Mouse (Mus musculus): ENCODE measurements around the gene Nlrp4b. TPM values are rescaled to one million over a fixed set of nuclear protein-coding genes. Genes with fewer than 3 reads are reported as not detected.
"Not testable (repeated sequence)": the region's sequence is repeated elsewhere in the genome, so short reads cannot be mapped to it uniquely, and the experiment has no call there.

The Nlrp4b gene
- total RNA-seq (2014; fragmentation: Nextera tagmentation) (not detected in 2 replicates), total RNA-seq (2017) (not detected in 2 replicates)

DNA sequence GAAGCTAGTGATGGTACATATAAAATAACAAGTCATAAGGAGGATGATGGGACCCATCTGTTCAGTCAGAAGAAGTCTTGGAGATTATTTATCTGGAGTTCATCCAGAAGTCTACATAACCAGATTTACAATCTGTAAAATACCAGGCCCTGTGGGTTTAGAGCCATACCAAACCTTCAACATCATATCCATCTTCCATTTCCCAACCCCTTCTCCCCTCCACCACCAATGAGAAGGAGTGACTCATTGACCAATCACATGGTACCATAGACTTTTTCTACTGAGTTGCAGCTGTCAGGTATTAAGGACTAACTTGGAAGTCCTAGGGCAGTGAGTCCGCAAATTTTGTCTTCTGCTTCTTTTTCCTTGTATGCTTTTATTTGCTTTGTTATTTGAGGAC is at the start of gene Nlrp4b:
Gene Nlrp4b (plus strand): TSS at position 301 of the 400 bp plus-strand sequence.
- ATAC-seq (replicated peaks; ENCODE audit: low FRiP score, low TSS enrichment, poor library complexity, severe bottlenecking): no peak

DNA sequence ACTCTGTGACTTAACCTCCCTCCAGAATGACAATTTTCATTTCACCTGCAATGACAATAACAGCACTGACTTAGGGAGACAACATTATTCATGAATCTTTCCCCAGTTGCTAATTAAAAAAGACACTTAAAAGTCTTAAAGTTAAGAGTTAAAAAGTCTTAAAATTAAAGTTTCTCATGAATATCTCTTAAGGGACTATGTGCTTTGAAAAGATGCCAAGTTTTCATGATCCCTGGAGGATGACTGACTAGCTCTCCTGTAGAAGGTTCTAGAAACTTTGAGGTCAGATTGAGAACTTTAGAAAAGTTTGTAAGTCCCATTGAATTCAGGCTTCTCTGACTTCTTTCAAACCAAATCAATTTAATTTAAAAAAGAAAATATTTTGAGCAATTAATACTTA is 66.7 kb downstream of the Nlrp4b start, which contains the start of gene Vmn1r71:
Gene Vmn1r71 (minus strand): TSS at position 101 of the 400 bp plus-strand sequence.
- no peak for ATAC-seq (replicated peaks; ENCODE audit: low FRiP score, low TSS enrichment, poor library complexity, severe bottlenecking)

DNA sequence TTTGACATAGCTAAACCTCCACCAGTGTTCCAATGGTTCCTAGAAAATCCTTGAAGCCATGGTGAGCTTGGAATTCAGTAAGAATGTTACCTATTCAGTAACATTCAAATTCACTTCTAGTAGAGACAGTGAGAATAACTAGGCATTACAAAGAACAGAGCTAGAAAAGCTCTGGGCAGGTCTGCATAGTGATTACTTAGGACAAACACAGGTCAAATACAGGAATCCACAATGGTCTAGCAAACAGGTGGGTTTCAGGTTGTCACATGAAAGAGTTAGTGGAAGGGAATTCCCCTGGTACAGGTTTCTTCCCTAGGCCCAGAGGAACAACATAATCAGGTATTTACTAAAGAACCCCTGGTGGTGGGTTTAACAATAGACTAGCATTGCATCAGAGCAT is 70.0 kb downstream of the Nlrp4b start:
- not testable (repeated sequence) for ATAC-seq (replicated peaks; ENCODE audit: low FRiP score, low TSS enrichment, poor library complexity, severe bottlenecking)

Other genes starting within 250 kb of the Nlrp4b start
- gene Vmn1r67, start 244.5 kb upstream of the Nlrp4b start, total RNA-seq (2014; fragmentation: Nextera tagmentation): not detected in 2 replicates
- not detected in 2 replicates for gene Vmn1r67, start 244.5 kb upstream of the Nlrp4b start, total RNA-seq (2017)
- 2.4 and 5.4 TPM in 2 replicates for gene Zik1, start 192.4 kb upstream of the Nlrp4b start, total RNA-seq (2014; fragmentation: Nextera tagmentation)
- gene Zik1, start 192.4 kb upstream of the Nlrp4b start, total RNA-seq (2017): 4.8 and 5.0 TPM in 2 replicates
- gene Vmn1r68, start 129.3 kb upstream of the Nlrp4b start, total RNA-seq (2014; fragmentation: Nextera tagmentation): not detected in 2 replicates
- gene Vmn1r68, start 129.3 kb upstream of the Nlrp4b start, total RNA-seq (2017): not detected in 2 replicates
- gene Vmn1r69, start 74.1 kb upstream of the Nlrp4b start, total RNA-seq (2014; fragmentation: Nextera tagmentation): not detected in 2 replicates
- not detected in 2 replicates for gene Vmn1r69, start 74.1 kb upstream of the Nlrp4b start, total RNA-seq (2017)
- gene Vmn1r70, start 56.3 kb upstream of the Nlrp4b start, total RNA-seq (2014; fragmentation: Nextera tagmentation): not detected in 2 replicates
- gene Vmn1r70, start 56.3 kb upstream of the Nlrp4b start, total RNA-seq (2017): not detected in 2 replicates
- not detected in 2 replicates for gene Vmn1r71, start 66.6 kb downstream of the Nlrp4b start, total RNA-seq (2014; fragmentation: Nextera tagmentation)
- not detected in 2 replicates for gene Vmn1r71, start 66.6 kb downstream of the Nlrp4b start, total RNA-seq (2017)
- not detected in 2 replicates for gene Zscan4b, start 217.3 kb downstream of the Nlrp4b start, total RNA-seq (2014; fragmentation: Nextera tagmentation)
- gene Zscan4b, start 217.3 kb downstream of the Nlrp4b start, total RNA-seq (2017): not detected in 2 replicates